Mouse (Mus musculus) naive thymus-derived CD4-positive, alpha-beta T cell, adult 2 months (primary cell): Measurements from ENCODE around the gene Rmdn3.

Experiments
- DNase-seq: peaks from one replicate; pipeline ENCODE4 v3.0.0-alpha.2; 2011; ENCODE audit warnings: low read depth

Gene Rmdn3

DNA sequence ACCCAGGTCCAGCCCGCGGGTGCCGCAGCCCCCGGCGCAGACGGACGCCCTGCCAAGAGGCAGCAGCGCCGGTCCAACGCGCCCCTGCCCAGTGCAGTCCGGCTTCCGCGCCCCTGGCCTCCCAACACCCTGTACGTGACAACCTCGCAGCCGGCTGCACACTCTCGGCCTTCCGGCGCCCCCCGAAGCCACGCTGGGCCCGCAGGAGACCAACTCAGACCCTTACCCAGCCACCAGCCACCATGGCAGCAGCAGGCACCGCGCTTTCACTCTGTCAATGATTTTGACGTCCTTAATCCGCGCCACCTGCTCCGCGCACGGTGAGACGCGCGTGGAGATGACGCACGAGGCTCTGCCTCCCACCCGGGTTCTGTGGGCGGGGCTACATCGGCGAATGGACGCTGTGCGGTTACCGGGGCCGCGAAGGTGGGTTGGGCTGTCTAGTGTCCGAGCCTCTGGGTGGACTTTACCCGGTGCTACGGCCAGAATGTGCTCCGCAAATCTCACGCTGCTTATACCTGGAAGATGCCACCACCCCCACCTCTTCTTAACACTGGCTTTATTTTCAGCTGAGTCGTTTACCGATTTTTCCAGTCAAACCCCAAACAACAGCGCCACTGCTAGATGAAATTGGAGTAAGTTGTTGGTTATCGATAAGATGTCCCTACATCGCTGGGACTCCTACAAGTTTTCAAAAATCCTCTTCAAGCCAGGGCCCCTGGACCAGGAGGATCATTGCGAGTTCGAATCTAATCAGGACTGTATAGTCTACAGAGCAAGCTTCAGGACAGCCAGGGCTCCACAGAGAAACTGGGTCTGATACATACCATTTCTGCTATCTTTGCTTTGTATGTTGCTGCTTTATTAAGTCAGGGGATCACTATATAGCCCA, at the start of gene Rmdn3:
TSS of gene Rmdn3 (minus strand) at position 354 of the 892 bp plus-strand sequence.
- peak; percentile 94 for DNase-seq

DNA sequence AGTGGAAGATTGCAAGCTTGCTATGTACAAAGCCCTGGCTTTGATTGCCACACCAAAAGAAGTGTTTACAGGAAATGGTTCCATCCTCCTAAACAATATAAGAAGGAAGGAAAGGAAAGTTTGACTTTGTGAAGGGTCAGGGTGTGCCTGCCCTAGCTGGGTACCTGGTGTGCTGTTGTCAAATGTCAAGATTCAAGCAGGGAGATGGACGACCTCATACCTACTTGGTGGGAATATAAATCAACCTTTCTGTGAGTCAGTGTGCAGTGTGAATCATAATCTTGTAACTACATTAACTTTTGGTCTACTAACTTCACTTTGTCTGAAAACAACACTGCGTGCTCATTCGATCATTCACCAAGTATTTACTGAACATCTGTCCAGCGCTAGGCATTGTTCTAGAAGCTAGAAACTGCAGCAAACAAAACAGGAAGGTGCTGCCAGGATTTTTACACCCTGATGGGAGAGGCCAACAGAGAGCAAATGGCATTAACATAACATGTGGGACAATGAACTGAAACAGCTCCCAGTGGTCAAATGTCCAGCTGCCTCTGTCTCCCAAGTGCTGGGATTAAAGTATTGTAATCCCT, 47.1 kb upstream of the Rmdn3 start:
- DNase-seq, result no peak

DNA sequence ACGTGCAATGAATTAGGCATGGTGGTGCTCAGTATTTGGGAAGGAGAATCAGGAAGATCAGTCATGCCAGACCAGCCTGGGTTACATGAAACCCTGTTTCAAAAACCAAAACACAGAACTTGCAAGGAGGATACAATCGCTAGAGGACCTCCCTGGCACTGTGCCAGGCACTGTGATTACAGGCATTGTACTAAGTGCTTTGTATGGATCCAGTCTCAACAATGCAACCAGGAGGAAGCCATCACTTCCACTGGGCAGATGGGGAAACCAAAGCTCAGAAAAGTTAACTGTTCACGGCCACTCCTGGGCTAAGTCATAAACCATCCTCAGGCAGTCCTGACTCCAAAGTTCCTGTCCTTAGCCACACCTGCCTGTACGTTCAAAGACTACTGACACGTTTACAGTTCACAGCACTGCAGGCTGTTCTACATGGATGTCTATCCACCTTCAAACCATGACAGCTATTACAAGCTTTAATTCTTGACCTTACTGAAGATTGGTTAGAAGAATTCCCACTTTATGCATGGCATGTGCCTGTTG, 46.1 kb upstream of the Rmdn3 start:
- DNase-seq, result no peak

- no peak for DNase-seq
Observed at GRCm38 (mm10) chr2:119198934-119199333, 42.1 kb upstream of the Rmdn3 start.

GRCm38 (mm10) chr2:119198049-119198448, 41.2 kb upstream of the Rmdn3 start:
- no peak for DNase-seq

GRCm38 (mm10) chr2:119197493-119197892, 40.7 kb upstream of the Rmdn3 start:
- no peak for DNase-seq

- no peak for DNase-seq
Observed at GRCm38 (mm10) chr2:119196316-119197108, 39.7 kb upstream of the Rmdn3 start.

GRCm38 (mm10) chr2:119194140-119194539, 37.3 kb upstream of the Rmdn3 start:
- no peak for DNase-seq

DNA sequence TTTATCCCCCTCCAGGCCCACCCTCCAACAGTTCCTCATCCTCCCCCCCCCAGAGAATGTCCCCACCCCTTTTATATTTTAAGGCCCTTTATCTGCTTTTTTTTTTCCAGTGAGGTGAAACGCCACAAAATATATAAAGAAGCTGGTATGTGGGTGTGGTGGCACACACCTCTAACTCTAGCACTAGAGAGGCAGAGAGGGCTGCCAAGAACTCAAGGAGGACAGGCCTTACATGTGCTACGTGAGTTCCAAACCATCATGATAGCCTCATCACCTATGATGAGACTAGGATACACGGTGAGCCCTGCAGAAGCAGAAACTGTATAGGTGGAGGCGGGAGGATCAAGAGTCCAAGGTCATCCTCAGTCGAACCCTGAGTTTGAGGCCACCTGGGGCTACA, 34.1 kb upstream of the Rmdn3 start:
- no peak for DNase-seq

DNA sequence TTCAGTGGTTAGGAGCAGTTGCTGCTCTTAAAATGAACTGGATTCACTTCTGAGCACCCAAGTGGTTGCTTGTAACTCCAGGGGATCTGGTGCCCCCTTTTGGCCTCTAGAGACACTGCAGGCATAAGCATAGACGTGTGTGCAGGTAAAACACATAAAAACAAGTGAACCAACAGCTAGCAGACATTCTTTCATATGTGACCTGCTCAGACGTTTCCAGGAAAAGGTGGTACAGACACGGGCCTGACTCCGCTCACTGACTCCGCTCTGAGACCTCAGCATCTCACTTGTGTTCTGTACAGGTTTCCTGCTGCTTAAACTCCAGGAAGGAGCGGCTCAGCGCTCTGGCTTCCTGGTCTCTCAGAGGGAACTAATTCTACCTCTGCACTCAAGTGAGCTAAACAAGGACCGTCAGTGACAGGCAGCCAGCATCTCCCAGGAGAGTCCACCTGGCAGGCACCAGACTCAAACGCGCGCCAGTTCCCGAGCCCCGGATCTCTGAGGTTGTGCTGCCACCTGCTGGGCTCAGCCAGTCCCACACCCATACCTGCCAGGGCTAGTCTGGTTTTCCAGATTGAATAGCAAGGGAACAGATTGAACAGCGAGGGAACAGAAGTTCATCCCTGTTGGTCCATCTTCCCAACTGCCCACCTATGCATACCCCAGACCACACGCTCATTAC, 32.3 kb upstream of the Rmdn3 start:
- DNase-seq, result peak; percentile 88

GRCm38 (mm10) chr2:119182914-119183313, 26.1 kb upstream of the Rmdn3 start:
- no peak for DNase-seq

GRCm38 (mm10) chr2:119177384-119177939, 20.6 kb upstream of the Rmdn3 start:
- no peak for DNase-seq

- no peak for DNase-seq
Observed at GRCm38 (mm10) chr2:119176761-119177160, 19.9 kb upstream of the Rmdn3 start.

- DNase-seq, result no peak
Observed at GRCm38 (mm10) chr2:119175614-119176013, 18.8 kb upstream of the Rmdn3 start.

DNA sequence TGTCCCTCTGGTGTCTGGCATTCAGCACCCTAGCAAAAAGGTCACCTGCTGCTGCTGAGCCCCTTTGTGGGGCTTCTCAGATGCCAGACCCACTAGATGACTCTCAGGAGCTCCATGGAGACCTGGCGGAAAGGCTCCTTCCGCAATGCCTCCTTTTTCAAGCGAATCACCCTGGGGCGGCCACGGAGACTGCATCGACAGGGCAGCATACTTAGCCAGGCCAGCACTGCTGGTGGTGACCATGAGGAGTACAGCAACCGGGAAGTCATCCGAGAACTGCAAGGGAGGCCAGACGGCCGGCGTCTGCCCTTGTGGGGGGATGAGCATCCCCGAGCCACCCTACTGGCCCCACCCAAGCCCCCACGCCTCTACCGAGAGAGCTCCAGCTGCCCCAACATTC, 18.0 kb upstream of the Rmdn3 start:
- DNase-seq, result no peak

GRCm38 (mm10) chr2:119173991-119174651, 17.3 kb upstream of the Rmdn3 start, which contains the start of gene Gm14137:
Gene Gm14137, plus strand, starts transcription at chr2:119174509.
- DNase-seq, result no peak

GRCm38 (mm10) chr2:119172862-119173576, 16.2 kb upstream of the Rmdn3 start:
- no peak for DNase-seq

GRCm38 (mm10) chr2:119172446-119172845, 15.6 kb upstream of the Rmdn3 start:
- no peak for DNase-seq

- no peak for DNase-seq
Observed at GRCm38 (mm10) chr2:119171574-119171973, 14.7 kb upstream of the Rmdn3 start.

GRCm38 (mm10) chr2:119170282-119170681, 13.4 kb upstream of the Rmdn3 start:
- DNase-seq, result no peak
